Mouse (Mus musculus): ENCODE results near the gene Oosp2. TPM values are rescaled to one million over a fixed set of nuclear protein-coding genes. Genes with fewer than 3 reads are reported as not detected.

Oosp2 gene
- not detected in 2 replicates for polyA plus RNA-seq (2012; rRNA removed)

GRCm38 (mm10) chr19:11660459-11660858 lies at the start of gene Oosp2:
Oosp2 (minus strand) TSS chr19:11660559.
- no peaks in the 10 kb centered on the region for H3K27me3 ChIP-seq (replicated peaks; ENCODE audit: control insufficient read depth, insufficient read depth, low read length)
- H3K4me1 ChIP-seq (ENCODE audit: control insufficient read depth, insufficient read depth, low read length) = no peaks in the 10 kb centered on the region
- H3K4me3 ChIP-seq (ENCODE audit: insufficient read depth, low read depth, low read length) = no peak within 1 kb of the TSS
- DNase-seq = no peak
- no peaks in the 10 kb centered on the region for H3K36me3 ChIP-seq (ENCODE audit: control insufficient read depth, insufficient read depth, low read length)
- no peak within 1 kb of the TSS for H3K27ac ChIP-seq (ENCODE audit: insufficient read depth, low read depth, low read length)
- TF ChIP-seq CTCF (conservative IDR thresholded peaks at IDR 0.05; ENCODE audit: insufficient read depth, insufficient read length, low read depth, low read length) = no peak
- no peak for TF ChIP-seq POLR2A (IDR thresholded peaks at IDR 0.05; ENCODE audit: low read depth, low read length)
- WGBS = 87% methylated on average over 5 of the region's 5 CpGs

GRCm38 (mm10) chr19:11698342-11698741 lies 38.0 kb upstream of the Oosp2 start:
- no peaks in the 10 kb centered on the region for H3K4me1 ChIP-seq (ENCODE audit: control insufficient read depth, insufficient read depth, low read length)
- no peak for DNase-seq
- WGBS = 90% methylated on average over 6 of the region's 6 CpGs
- no peaks in the 10 kb centered on the region for H3K36me3 ChIP-seq (ENCODE audit: control insufficient read depth, insufficient read depth, low read length)
- no peak overlapping the region for H3K4me3 ChIP-seq (ENCODE audit: insufficient read depth, low read depth, low read length)
- H3K27ac ChIP-seq (ENCODE audit: insufficient read depth, low read depth, low read length) = no peak overlapping the region
- no peaks in the 10 kb centered on the region for H3K27me3 ChIP-seq (replicated peaks; ENCODE audit: control insufficient read depth, insufficient read depth, low read length)
- TF ChIP-seq CTCF (conservative IDR thresholded peaks at IDR 0.05; ENCODE audit: insufficient read depth, insufficient read length, low read depth, low read length) (no peak), POLR2A (IDR thresholded peaks at IDR 0.05; ENCODE audit: low read depth, low read length) (no peak)

- Histone ChIP-seq H3K4me3 (ENCODE audit: insufficient read depth, low read depth, low read length) (no peak within 1 kb of the TSS), H3K27ac (ENCODE audit: insufficient read depth, low read depth, low read length) (no peak within 1 kb of the TSS), H3K27me3 (replicated peaks; ENCODE audit: control insufficient read depth, insufficient read depth, low read length) (no peaks in the 10 kb centered on the region), H3K4me1 (ENCODE audit: control insufficient read depth, insufficient read depth, low read length) (no peaks in the 10 kb centered on the region), H3K36me3 (ENCODE audit: control insufficient read depth, insufficient read depth, low read length) (no peaks in the 10 kb centered on the region)
- DNase-seq = no peak
- TF ChIP-seq CTCF (conservative IDR thresholded peaks at IDR 0.05; ENCODE audit: insufficient read depth, insufficient read length, low read depth, low read length) = no peak
- no peak for TF ChIP-seq POLR2A (IDR thresholded peaks at IDR 0.05; ENCODE audit: low read depth, low read length)
- 76% methylated on average over 2 of the region's 2 CpGs for WGBS
Measured at GRCm38 (mm10) chr19:11696755-11697154, 36.4 kb upstream of the Oosp2 start, which contains the start of gene Oosp3. Oosp3 (plus strand) TSS chr19:11697055.

GRCm38 (mm10) chr19:11691454-11691853 lies 31.1 kb upstream of the Oosp2 start:
- Histone ChIP-seq H3K27me3 (replicated peaks; ENCODE audit: control insufficient read depth, insufficient read depth, low read length) (no peaks in the 10 kb centered on the region), H3K27ac (ENCODE audit: insufficient read depth, low read depth, low read length) (no peak overlapping the region), H3K36me3 (ENCODE audit: control insufficient read depth, insufficient read depth, low read length) (no peaks in the 10 kb centered on the region), H3K4me1 (ENCODE audit: control insufficient read depth, insufficient read depth, low read length) (no peaks in the 10 kb centered on the region), H3K4me3 (ENCODE audit: insufficient read depth, low read depth, low read length) (no peak overlapping the region)
- TF ChIP-seq CTCF (conservative IDR thresholded peaks at IDR 0.05; ENCODE audit: insufficient read depth, insufficient read length, low read depth, low read length) (no peak), POLR2A (IDR thresholded peaks at IDR 0.05; ENCODE audit: low read depth, low read length) (no peak)
- 55% methylated on average over 1 of the region's 1 CpGs for WGBS
- DNase-seq = no peak

- no peak for TF ChIP-seq CTCF (conservative IDR thresholded peaks at IDR 0.05; ENCODE audit: insufficient read depth, insufficient read length, low read depth, low read length)
- no peak for TF ChIP-seq POLR2A (IDR thresholded peaks at IDR 0.05; ENCODE audit: low read depth, low read length)
- no peaks in the 10 kb centered on the region for H3K4me1 ChIP-seq (ENCODE audit: control insufficient read depth, insufficient read depth, low read length)
- WGBS = 37% methylated on average over 5 of the region's 5 CpGs
- H3K27me3 ChIP-seq (replicated peaks; ENCODE audit: control insufficient read depth, insufficient read depth, low read length) = no peaks in the 10 kb centered on the region
- no peak within 1 kb of the TSS for H3K27ac ChIP-seq (ENCODE audit: insufficient read depth, low read depth, low read length)
- no peak within 1 kb of the TSS for H3K4me3 ChIP-seq (ENCODE audit: insufficient read depth, low read depth, low read length)
- no peaks in the 10 kb centered on the region for H3K36me3 ChIP-seq (ENCODE audit: control insufficient read depth, insufficient read depth, low read length)
- no peak for DNase-seq
Measured at GRCm38 (mm10) chr19:11690839-11691238, 30.5 kb upstream of the Oosp2 start, which contains the start of gene Oosp1. Oosp1 (minus strand) TSS chr19:11691150.

GRCm38 (mm10) chr19:11661562-11661961 lies 1.2 kb upstream of the Oosp2 start:
- no peak for TF ChIP-seq POLR2A (IDR thresholded peaks at IDR 0.05; ENCODE audit: low read depth, low read length)
- no peak for TF ChIP-seq CTCF (conservative IDR thresholded peaks at IDR 0.05; ENCODE audit: insufficient read depth, insufficient read length, low read depth, low read length)
- Histone ChIP-seq H3K27me3 (replicated peaks; ENCODE audit: control insufficient read depth, insufficient read depth, low read length) (no peaks in the 10 kb centered on the region), H3K4me1 (ENCODE audit: control insufficient read depth, insufficient read depth, low read length) (no peaks in the 10 kb centered on the region), H3K4me3 (ENCODE audit: insufficient read depth, low read depth, low read length) (no peak overlapping the region), H3K36me3 (ENCODE audit: control insufficient read depth, insufficient read depth, low read length) (no peaks in the 10 kb centered on the region), H3K27ac (ENCODE audit: insufficient read depth, low read depth, low read length) (no peak overlapping the region)
- DNase-seq = no peak

- Histone ChIP-seq H3K27me3 (replicated peaks; ENCODE audit: control insufficient read depth, insufficient read depth, low read length) (no peaks in the 10 kb centered on the region), H3K4me1 (ENCODE audit: control insufficient read depth, insufficient read depth, low read length) (no peaks in the 10 kb centered on the region), H3K27ac (ENCODE audit: insufficient read depth, low read depth, low read length) (no peak overlapping the region), H3K36me3 (ENCODE audit: control insufficient read depth, insufficient read depth, low read length) (no peaks in the 10 kb centered on the region), H3K4me3 (ENCODE audit: insufficient read depth, low read depth, low read length) (no peak overlapping the region)
- WGBS = 70% methylated on average over 2 of the region's 2 CpGs
- DNase-seq = no peak
- TF ChIP-seq CTCF (conservative IDR thresholded peaks at IDR 0.05; ENCODE audit: insufficient read depth, insufficient read length, low read depth, low read length) = no peak
- TF ChIP-seq POLR2A (IDR thresholded peaks at IDR 0.05; ENCODE audit: low read depth, low read length) = no peak
Measured at GRCm38 (mm10) chr19:11659142-11659541, 1.2 kb downstream of the Oosp2 start.

All from kidney, adult 2 months (tissue).